Mouse (Mus musculus): ENCODE measurements around the gene Myo15.

DNA sequence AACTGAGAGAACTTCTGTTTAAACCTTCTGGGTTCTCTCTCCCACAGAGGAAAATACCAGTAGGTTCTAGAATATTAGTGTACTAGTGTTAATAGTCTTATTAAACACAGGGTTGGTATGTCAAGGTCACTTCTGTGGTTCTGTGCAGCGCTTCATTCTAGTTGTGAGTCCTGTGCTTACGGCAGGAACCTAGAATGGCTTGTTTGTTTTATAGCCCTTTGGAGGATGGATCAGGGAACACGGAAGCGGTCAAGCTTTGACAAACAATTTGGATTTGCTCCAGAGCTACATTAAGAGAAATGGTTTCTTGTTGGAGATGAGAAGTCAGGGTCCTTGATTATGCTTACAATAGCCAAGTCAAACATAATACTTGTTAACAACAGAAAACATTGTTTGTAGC lies 76.3 kb downstream of the Myo15 start:
- no peak for TF ChIP-seq CTCF (IDR thresholded peaks at IDR 0.05; ENCODE audit: low read depth)
- TF ChIP-seq EP300 (IDR thresholded peaks at IDR 0.05; ENCODE audit: low read depth), result no peak

All from heart, postnatal 0 days (tissue).